Mouse (Mus musculus) G1E (cell line): ENCODE results near the gene Atoh8. TPM values are rescaled to one million over a fixed set of nuclear protein-coding genes. Genes with fewer than 3 reads are reported as not detected.
A peak's percentile ranks its signal among the peaks of the same experiment; 100 is the strongest.

Experiments
- ATAC-seq: 2 replicates; pipeline ENCODE4 v1.8.0; 2016; ENCODE audit warnings: mild to moderate bottlenecking; ENCODE audit not compliant: insufficient number of reproducible peaks, poor library complexity, low FRiP score, severe bottlenecking; ENCODE audit errors: extremely low read depth
- DNase-seq: peaks from one replicate; pipeline ENCODE4 v3.0.0; 2012; ENCODE audit warnings: low spot score
- H3K27me3 ChIP-seq: 2 replicates; pipeline ENCODE4 v1.6.1; 2012; ENCODE audit warnings: mild to moderate bottlenecking, low read length, inconsistent platforms; ENCODE audit not compliant: insufficient read depth
- H3K36me3 ChIP-seq: replicated peaks from 2 replicates; pipeline ENCODE3; 2012; ENCODE audit warnings: mild to moderate bottlenecking, inconsistent platforms
- H3K4me1 ChIP-seq: 2 replicates; pipeline ENCODE4 v1.6.1; 2012; ENCODE audit warnings: low read depth, low read length, inconsistent platforms, mixed read lengths; ENCODE audit not compliant: insufficient read depth
- H3K4me3 ChIP-seq: 2 replicates; pipeline ENCODE4 v1.5.1; 2012; ENCODE audit warnings: low read depth, mild to moderate bottlenecking, inconsistent platforms, low read length, moderate library complexity, mixed read lengths
- H3K9me3 ChIP-seq: replicated peaks from 2 replicates; pipeline ENCODE4 v1.6.1; 2012; ENCODE audit warnings: inconsistent platforms
- CTCF ChIP-seq: IDR thresholded peaks from 2 replicates; pipeline ENCODE4 v1.5.1; 2012; ENCODE audit warnings: low read depth, low read length, inconsistent platforms, mixed read lengths
- GATA1 ChIP-seq: IDR thresholded peaks from 2 replicates; pipeline ENCODE4 v1.6.1; 2012; ENCODE audit warnings: borderline replicate concordance, low read length, inconsistent platforms, mixed read lengths
- GATA2 ChIP-seq: IDR thresholded peaks from 2 replicates; pipeline ENCODE4 v1.6.1; 2012; ENCODE audit warnings: low read depth, low read length, inconsistent platforms, borderline replicate concordance
- POLR2AphosphoS5 ChIP-seq: IDR thresholded peaks from 2 replicates; pipeline ENCODE4 v1.6.1; 2012; ENCODE audit warnings: low read depth, low read length, inconsistent platforms; ENCODE audit not compliant: insufficient replicate concordance
- TAL1 ChIP-seq: conservative IDR thresholded peaks from 2 replicates; pipeline ENCODE4 v1.6.1; 2012; ENCODE audit warnings: low read depth, low read length, inconsistent platforms, mixed read lengths
- polyA plus RNA-seq: library from polyadenylated mRNA; stranded (reverse); fragments of >175 nt; gene quantifications from 2 replicates; pipeline ENCODE4 v1.2.3, GENCODE M21; 2012
- total RNA-seq, 2 experiments: library from RNA; stranded (forward) in 1 of 2; stranded (reverse) in 1 of 2; fragments of 200-1000 nt in 1 of 2; fragments of >200 nt in 1 of 2; fragmentation: Nextera tagmentation in 1 of 2; gene quantifications; 2 replicates each; pipeline ENCODE4 v1.2.3; 2014 to 2017

Atoh8 gene
- total and polyA plus RNA-seq, 3 experiments, result 0.03 TPM; not detected in 2

- Histone ChIP-seq H3K9me3 (no peaks in the 10 kb centered on the region), H3K36me3 (no peaks in the 10 kb centered on the region), H3K4me1 (no peaks in the 10 kb centered on the region), H3K4me3 (no peak overlapping the region), H3K27me3 (peaks cover 60% of the 10 kb centered on the region)
- DNase-seq (peak; percentile 16), ATAC-seq (no peak)
- TF ChIP-seq TAL1, result no peak
- TF ChIP-seq GATA1, result no peak
- TF ChIP-seq POLR2AphosphoS5, result no peak
Measured at GRCm38 (mm10) chr6:72216681-72217414, 18.5 kb downstream of the Atoh8 start.

GRCm38 (mm10) chr6:72215582-72215981, 19.8 kb downstream of the Atoh8 start:
- TF ChIP-seq GATA2, result no peak
- TF ChIP-seq GATA1, result no peak
- no peak for TF ChIP-seq CTCF
- no peak for TF ChIP-seq TAL1
- no peak for TF ChIP-seq POLR2AphosphoS5
- no peak for DNase-seq
- H3K27me3 ChIP-seq, result peaks cover 57% of the 10 kb centered on the region
- H3K9me3 ChIP-seq, result no peaks in the 10 kb centered on the region
- no peaks in the 10 kb centered on the region for H3K36me3 ChIP-seq
- H3K4me1 ChIP-seq, result no peaks in the 10 kb centered on the region
- no peak overlapping the region for H3K4me3 ChIP-seq
- ATAC-seq, result no peak

- Histone ChIP-seq H3K9me3 (no peaks in the 10 kb centered on the region), H3K4me1 (no peaks in the 10 kb centered on the region), H3K4me3 (no peak overlapping the region), H3K36me3 (no peaks in the 10 kb centered on the region), H3K27me3 (peaks cover 60% of the 10 kb centered on the region)
- no peak for TF ChIP-seq POLR2AphosphoS5
- TF ChIP-seq TAL1, result no peak
- TF ChIP-seq CTCF, result no peak
- TF ChIP-seq GATA1, result no peak
- no peak for TF ChIP-seq GATA2
- no peak for DNase-seq
- ATAC-seq, result no peak
Measured at GRCm38 (mm10) chr6:72211360-72211759, 24.0 kb downstream of the Atoh8 start.

GRCm38 (mm10) chr6:72210823-72211222, 24.6 kb downstream of the Atoh8 start:
- Histone ChIP-seq H3K27me3 (peaks cover 63% of the 10 kb centered on the region), H3K36me3 (no peaks in the 10 kb centered on the region), H3K4me3 (no peak overlapping the region), H3K4me1 (no peaks in the 10 kb centered on the region), H3K9me3 (no peaks in the 10 kb centered on the region)
- ATAC-seq (no peak), DNase-seq (no peak)
- TF ChIP-seq GATA2 (no peak), GATA1 (no peak), CTCF (no peak), TAL1 (no peak), POLR2AphosphoS5 (no peak)

- H3K4me3 ChIP-seq, result no peak overlapping the region
- no peaks in the 10 kb centered on the region for H3K36me3 ChIP-seq
- H3K27me3 ChIP-seq, result peaks cover 63% of the 10 kb centered on the region
- no peak for TF ChIP-seq CTCF
- no peaks in the 10 kb centered on the region for H3K4me1 ChIP-seq
- no peaks in the 10 kb centered on the region for H3K9me3 ChIP-seq
- no peak for DNase-seq
- ATAC-seq, result no peak
Measured at GRCm38 (mm10) chr6:72209738-72210137, 25.6 kb downstream of the Atoh8 start.

- Histone ChIP-seq H3K36me3 (no peaks in the 10 kb centered on the region), H3K9me3 (no peaks in the 10 kb centered on the region), H3K4me3 (no peak overlapping the region), H3K4me1 (no peaks in the 10 kb centered on the region), H3K27me3 (peaks cover 70% of the 10 kb centered on the region)
- DNase-seq (no peak), ATAC-seq (no peak)
- TF ChIP-seq POLR2AphosphoS5 (no peak), GATA1 (no peak), CTCF (no peak), GATA2 (no peak)
Measured at GRCm38 (mm10) chr6:72208406-72209045, 26.9 kb downstream of the Atoh8 start.

- DNase-seq (no peak), ATAC-seq (no peak)
- no peaks in the 10 kb centered on the region for H3K9me3 ChIP-seq
- H3K36me3 ChIP-seq, result no peaks in the 10 kb centered on the region
- no peak for TF ChIP-seq GATA1
- TF ChIP-seq POLR2AphosphoS5, result no peak
- no peak for TF ChIP-seq CTCF
- no peak for TF ChIP-seq GATA2
- TF ChIP-seq TAL1, result no peak
- peaks cover 70% of the 10 kb centered on the region for H3K27me3 ChIP-seq
- H3K4me3 ChIP-seq, result no peak overlapping the region
- no peaks in the 10 kb centered on the region for H3K4me1 ChIP-seq
Measured at GRCm38 (mm10) chr6:72206021-72206420, 29.4 kb downstream of the Atoh8 start.
